Mouse (Mus musculus) erythroblast, embryonic 14.5 days (primary cell): ENCODE results near the gene Ctf1.

Source experiments
- GATA1 ChIP-seq: IDR thresholded peaks from 2 replicates; pipeline ENCODE4 v1.6.1; 2012; ENCODE audit warnings: low read length, inconsistent platforms, mixed read lengths
- TAL1 ChIP-seq: IDR thresholded peaks from 3 replicates; pipeline ENCODE4 v1.6.1; 2012; ENCODE audit warnings: low read length, inconsistent platforms, mixed read lengths

- TF ChIP-seq TAL1 (no peak), GATA1 (no peak)
Observed at GRCm38 (mm10) chr7:127751619-127752018, 39.1 kb downstream of the Ctf1 start.
